Mouse (Mus musculus) gonadal fat pad, adult 2 months (tissue): ENCODE measurements around the gene Xrcc3. TPM values are rescaled to one million over a fixed set of nuclear protein-coding genes. Genes with fewer than 3 reads are reported as not detected.
A peak's percentile ranks its signal among the peaks of the same experiment; 100 is the strongest.

Source experiments
- DNase-seq: peaks from one replicate; pipeline ENCODE4 v3.0.0-alpha.2; 2012; ENCODE audit warnings: low read depth
- polyA plus RNA-seq: library from polyadenylated mRNA; depleted of rRNA; stranded (reverse); fragments of >200 nt; gene quantifications from 2 replicates; pipeline ENCODE4 v1.2.3, GENCODE M21; 2012; rRNA removed

Gene Xrcc3
- 14.6 and 14.7 TPM in 2 replicates for polyA plus RNA-seq

DNA sequence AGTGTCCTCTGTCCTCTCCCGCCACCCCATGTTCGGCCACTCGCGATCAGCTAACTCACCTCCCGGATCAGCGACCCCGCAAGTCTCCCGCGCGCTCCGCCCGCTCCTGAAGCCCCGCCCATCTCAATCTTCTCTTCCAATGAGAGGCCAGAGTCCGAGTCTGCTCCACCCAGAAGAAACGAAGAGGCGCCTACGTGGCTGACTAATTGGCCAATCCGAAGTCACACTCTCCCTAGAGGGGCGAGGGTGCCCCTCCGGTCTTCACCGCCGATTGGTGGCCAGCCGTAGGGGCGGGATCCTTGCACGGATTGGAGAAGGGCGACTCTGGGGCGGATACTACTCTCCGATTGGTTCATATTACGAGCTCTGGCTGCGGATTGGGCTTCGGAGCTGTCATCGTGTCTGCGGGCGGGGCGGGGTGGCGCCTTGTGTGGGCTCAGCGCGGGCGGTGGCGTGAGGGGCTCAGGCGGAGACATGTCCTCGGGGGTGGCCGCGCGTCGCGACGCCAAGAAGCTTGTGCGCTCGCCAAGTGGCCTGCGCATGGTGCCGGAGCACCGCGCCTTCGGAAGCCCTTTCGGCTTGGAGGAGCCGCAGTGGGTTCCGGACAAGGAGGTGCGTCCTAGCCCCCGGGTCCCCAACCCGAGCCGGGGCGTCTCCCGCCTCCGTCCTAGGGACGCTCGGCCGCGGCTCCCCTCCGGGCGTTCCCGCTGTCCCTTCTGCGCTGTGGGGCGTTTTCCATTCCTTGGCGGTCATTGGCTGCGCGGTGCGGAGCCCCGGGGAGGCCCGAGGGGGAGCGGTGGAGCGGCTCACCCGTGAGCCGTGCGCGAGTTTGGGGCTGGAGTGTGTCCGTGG lies at the start of gene Xrcc3, which contains the start of gene Zfyve21:
TSS of gene Xrcc3 (minus strand) at position 108 of the 852 bp plus-strand sequence.
TSS of gene Zfyve21 (plus strand) at position 405 of the 852 bp plus-strand sequence.
- peak; percentile 91 for DNase-seq

DNA sequence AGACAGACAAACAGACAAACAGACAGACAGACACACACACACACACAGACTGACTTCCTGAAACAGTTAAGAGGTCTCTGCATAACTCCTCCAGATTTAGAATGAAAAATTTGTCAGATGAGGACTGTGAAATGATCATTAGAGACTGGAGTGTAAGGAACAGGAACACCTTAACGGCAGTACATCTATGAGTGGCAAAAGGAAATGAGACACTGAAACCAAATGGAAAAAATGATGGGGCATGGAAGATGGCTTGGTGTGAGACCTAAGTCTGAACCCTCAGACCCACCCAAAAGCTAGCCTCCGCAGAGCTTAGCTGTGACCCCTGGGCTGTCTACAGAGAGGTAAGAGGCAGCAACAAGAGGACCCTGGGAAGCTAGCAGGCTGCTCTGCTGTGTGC lies 41.8 kb upstream of the Xrcc3 start:
- DNase-seq, result no peak

DNA sequence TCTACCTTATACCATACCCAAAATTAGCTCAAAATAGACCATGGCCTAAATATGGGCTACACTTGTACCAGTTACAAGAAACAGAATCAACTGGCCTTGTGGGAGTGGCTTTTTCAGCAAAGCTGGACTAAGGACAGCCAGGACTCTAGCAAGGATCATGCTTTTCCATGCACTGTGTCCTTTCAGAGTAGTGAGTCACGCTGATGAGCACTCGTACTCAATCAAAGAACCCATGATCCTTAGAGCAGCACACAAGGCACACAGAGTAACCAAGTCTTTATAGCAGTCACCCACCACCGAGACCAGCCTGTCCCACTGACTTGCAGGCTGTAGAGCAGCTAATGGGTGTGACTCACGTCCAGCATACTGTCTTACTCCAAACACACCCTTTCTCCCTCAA lies 39.9 kb upstream of the Xrcc3 start:
- DNase-seq, result no peak

DNA sequence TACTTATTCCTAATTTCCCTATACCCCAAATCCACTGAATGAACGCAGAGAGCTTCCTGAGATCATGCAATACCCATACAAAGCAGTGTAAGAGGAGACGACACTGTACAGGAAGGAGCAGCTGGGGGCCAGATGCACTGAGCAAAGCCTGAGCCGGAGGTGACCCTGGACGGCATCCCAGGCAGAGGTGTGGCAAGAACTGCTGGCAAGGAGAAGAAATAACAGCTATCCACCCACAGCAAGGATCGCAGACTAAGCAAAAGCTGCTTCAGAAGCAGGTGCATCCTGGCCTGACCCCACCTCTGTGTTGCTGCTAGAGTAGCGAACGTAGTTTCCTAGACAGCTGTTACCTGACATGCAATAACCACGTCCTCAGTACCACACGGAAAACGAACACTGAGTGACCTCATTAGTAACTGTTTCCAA lies 39.4 kb upstream of the Xrcc3 start:
- peak; percentile 52 for DNase-seq

DNA sequence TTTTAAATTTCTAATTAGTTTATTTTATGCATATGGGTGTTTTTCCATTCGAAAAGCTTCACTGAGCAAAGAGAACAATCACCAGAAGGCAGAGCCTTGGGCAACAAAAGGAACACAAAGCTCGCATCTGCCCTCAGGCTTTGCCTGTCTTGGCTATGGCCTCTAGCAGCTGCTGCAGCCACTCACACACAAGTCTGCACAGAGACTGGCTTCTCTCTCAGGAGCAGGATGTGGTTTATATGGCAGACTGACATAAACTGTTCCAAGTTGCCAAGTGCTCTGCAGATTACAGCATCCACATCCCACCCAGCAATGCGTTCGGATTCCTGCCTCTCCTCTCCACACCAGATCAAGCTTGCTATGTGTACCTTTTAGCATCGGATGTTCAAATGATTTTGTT lies 38.1 kb upstream of the Xrcc3 start:
- DNase-seq, result no peak

DNA sequence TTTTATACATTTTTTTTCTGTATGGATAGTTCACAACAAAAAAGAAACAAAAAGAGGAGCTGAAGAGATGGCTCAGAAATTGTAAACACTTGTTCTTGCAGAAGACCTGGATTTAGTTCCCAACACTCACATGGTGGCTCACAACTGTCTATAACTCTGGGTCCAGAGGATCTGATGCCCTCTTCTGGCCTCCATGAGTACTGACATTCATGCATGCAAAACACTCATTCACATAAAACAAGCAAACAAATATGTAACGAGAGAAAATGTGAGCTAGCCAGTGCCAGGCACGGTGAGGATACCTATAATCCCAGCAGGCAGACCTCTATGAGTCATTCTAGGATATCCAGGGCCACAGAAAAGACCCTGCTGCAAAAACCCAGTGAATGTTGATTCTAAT lies 37.6 kb upstream of the Xrcc3 start:
- DNase-seq, result no peak

DNA sequence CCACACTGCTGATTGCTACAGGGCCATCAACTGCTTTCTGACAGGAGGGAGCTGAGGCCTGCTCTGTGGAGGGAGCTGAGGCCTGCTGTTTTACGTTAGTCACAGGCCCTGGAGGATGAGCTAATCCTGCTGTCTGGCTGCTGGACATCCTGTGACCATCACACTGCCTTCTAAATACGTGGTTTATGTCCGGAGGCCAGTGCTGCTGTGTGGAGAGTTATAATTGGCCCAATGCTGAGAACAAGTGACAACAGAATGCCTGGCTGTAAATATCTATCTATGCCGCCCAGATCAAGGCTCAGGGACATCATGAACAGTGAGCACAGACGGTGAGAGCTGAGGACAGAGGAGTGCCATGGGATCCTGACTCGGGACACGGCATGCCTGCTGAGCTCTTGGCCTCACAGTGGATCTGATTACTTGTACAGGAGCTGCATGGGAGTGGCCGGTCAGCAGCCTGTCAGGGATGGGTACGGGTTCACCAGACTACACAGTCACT lies 34.7 kb upstream of the Xrcc3 start:
- DNase-seq, result no peak

DNA sequence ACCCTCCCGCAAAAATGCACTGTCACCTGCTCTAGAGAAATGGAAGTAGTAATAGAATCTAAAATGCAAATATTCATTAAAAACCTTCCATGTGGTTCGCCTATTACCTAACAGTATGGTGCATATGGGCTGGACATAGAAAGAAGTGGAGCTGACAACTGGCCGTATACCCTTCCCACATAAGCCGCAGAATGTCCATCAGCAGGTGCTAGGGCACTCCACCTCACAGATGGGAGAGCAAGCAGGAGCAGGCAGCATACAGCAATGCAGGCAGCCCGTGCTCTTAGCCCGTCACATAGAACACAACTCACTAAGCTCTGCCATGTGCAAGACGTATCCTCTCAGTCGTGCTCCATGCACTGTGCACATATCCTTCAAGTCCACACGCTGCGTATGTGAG lies 33.1 kb upstream of the Xrcc3 start:
- DNase-seq, result no peak

DNA sequence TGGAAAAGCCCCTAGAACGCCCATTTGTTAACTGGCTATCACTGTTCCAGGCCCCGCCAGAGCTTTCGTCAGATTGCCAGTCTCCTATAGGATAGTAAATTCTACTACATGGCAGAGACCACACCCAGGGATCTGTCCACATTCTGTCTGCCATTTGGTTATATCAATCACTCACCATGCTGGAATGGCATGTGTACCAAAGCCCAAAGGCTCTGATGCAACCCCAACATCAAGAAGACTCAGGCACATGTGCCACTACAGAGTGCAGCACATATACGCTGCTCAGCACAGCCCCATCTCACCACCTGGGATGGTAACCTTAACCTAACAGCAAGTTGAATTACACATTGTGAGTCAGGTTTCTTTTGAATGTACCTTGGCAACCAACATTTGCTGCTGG lies 32.3 kb upstream of the Xrcc3 start:
- no peak for DNase-seq

DNA sequence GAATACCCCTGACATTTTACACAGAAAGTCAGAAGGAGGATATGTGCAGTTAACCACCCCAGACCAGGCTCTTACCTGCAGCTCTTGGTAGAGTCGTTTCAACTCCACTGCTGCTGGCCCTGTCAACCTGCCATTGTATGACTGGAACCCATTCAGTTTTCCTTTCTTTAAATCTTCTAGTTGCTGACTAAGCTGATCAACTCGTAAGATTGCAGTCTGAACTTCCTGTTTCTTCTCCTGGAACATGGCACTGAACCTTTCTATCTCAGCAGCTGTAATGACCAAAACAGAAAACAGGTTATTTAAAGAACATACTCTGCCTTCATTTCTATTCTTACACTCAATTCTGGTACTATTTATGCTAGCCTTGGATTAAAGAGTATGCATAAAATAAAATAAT lies 29.8 kb upstream of the Xrcc3 start:
- DNase-seq, result no peak

DNA sequence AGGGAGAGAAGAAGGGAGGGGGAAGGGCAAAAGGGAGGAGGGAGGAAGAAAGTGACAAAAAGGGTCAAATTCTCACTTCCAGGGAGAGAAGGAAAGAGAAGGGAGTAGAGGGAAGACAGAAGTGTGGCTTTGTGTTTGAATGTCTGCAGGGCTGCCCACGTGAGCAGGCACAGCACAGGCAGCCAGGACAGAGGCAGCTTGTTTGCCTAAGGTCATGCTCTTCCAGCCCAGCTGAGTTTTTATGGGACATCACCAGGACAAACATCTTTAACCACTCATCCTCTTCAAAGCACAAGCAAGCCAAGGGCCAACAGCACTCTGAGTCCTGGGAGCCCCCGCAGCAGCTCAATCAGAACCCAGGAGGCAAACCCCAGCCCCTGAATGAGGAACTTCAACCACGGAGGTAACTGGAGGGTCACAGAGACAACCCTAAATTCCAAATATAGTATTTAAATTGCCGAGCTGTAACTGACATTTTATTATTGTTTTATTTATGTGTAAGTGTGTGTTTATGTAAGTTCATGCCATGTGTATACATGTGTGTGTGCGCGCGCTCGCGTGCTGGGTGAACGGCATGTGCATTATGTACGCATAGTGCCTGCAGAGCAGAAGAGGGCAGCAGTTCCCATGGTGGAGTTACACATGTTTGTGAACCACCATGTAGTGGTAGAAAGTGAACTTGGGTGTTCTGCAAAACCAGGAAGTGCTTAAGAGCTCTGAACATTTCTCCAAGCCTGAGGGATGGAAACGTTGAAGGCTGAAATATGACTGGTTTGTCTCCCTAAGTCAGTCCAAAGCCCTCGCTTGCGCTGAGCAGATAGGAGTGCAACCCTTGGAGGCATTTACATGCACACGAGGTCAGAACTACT lies 29.1 kb upstream of the Xrcc3 start:
- DNase-seq, result no peak

DNA sequence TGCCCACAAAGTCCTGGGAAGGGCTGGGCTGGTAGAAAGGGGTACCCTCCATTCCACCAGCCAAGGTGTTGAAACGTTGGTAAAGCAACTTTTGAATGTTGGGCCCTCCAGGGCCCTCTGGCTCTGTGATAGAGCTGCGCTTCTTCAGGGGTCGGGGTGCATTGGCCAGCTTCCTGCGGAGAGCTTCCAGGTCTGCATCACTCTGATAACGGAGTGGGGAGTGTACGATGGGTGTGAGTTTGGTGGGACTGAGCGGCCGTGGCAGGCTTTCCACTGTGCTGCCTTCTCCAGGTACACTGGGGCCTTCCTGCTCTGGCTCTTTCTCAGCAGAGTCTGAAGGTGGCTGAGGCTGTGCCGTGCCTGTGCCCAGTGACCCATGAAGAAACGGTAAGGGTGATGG lies 19.8 kb upstream of the Xrcc3 start:
- DNase-seq, result no peak

DNA sequence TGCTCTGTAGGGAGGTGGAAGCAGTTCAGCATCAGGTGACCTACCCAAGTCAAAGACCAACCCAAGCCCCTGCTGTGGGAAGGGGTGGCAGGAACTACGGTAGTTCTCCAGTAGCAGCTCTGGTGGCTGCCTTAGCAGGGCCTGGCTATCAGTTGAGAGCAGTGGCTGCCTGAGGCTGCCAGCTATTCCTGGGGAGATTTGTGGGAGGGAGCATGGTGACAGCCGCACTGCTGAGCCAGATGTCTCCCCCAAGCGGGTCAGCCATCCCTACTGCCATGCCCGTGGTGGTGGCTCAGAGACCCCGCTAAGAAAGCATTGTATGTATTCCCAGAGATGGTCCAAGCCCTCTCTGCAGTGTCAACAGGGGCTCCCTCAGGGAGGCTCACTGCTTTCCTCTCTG lies 19.0 kb upstream of the Xrcc3 start:
- DNase-seq, result no peak

DNA sequence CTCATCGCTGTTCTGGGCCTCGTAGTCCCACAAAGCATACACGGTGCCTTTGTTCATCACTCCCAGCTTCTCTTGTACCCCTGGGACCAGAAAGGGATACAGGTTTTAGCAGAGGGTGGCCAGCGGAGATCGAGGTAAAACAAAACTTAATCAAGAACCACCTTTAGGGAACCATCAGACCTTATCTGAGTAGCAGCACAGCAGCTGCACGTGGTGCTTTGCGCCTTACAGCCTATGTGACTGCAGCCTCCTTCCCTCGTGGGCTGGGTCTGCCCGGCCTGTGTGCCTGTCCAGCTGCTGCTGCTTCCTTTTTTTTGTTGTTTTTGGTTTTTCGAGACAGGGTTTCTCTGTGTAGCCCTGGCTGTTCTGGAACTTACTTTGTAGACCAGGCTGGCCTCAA lies 16.7 kb upstream of the Xrcc3 start:
- no peak for DNase-seq

DNA sequence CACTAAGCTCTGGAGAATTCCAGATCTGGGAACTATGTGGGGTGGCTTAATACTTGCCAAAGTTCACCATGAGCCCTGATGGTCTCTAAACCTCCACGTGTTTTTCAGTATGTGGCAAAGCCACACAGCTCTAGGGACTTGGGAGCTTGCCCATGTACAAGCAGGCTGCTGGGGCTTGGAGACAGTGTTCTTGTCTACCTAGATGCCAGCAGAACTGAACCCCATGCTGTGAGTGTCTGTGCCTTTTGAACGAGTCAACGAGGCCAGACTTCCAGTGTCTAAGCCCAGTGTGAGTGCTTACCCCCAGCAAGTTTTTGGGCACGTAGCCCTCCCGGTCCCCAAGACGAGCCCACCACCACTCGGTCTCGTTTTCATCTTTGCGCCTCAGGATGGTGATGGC lies 16.3 kb upstream of the Xrcc3 start:
- no peak for DNase-seq

DNA sequence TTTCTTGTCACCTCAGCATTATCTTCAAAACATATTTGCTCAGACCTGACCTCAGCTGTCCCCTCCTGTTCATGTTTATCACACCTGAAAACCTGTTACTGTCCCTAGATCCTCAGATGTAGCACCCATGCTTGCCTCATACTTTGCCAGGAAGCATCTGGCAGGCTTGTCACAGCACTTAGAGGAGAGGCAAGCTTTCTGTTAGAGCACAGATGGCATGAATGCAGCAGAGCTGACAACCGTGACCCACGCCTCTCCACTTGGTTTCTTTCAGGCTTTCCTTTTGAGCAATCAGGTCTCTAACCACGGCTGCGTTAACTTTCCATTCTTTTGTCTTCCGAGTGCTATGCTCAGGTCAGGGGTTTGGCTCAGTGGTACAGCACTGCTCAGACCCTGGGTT lies 15.8 kb upstream of the Xrcc3 start:
- DNase-seq, result no peak

DNA sequence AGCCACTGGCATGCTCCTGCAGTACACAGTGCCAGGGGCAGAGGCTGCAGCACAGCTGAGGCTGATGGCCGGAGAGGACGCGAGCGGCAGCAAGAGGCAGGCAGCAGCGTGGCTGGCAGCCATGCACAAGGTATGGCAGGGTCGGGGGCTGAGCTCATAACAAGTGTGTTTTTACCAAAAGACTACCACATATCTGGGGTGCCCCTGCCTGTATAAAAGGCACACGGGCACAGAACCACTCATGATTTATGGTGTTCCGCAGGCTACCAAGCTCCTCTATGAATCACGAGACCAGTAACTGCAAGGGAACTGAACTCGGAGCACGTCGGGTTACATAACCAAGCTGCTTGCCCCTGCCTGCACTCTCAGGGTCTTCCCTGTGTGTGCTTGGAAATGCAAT lies 13.9 kb upstream of the Xrcc3 start:
- DNase-seq, result no peak

DNA sequence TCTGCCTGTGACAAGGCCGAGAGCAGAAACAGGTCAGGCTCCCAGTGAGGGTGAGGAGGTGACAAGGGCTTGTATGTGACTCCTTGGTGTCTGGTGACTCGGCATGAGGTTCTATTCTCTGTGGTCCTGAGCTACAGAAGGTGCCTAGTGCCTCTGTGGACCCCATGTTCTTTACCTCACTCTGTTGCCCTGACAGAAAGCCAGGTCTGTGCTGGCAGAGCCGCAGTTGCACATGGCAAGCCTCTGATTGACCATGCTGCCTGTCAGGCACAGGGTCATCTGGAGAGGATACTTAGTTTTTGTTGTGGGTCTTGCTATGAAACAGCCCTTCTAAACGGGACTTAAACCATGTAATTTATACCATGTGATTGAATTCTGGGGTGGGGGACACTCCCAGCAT lies 8.3 kb upstream of the Xrcc3 start:
- DNase-seq, result no peak

DNA sequence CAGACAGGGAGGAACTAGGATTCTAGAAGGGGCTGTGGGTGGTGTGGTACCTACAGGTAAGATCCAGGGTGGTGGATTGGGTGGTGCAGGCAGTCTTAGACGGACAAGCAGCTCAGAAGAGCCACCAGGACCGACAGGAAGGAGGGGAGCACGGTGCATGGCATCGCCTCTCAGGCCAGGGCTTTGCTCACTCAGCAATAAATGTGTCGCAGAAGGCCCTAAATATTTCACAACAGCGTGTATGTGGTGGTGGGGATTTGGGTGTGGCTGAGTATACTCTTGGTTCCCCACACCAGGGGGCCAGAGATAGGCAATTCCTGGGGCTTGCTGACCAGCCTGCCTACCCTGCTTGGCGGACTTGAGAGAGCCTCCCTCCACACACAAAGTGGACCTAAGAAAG lies 7.0 kb upstream of the Xrcc3 start:
- no peak for DNase-seq

DNA sequence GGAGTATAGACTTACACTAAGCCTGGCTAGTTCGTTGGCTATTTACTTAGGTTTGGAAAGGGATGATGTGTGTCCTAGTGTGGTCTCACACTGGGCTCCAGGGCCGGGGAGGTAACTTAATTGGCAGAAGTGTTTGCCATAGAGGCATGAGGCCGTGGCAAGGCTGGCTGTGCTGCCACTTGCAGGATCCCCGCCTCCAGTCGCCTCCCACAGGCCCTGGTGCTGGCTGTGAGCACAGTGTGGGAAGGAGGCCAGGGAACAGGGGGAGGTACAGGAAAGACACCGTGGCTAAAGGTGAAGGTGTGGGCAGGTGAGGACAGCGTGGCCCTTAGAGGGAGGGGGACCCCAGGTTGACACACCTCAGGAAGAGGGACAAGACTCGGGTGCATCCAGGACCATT lies 6.3 kb upstream of the Xrcc3 start:
- DNase-seq, result peak; percentile 75

DNA sequence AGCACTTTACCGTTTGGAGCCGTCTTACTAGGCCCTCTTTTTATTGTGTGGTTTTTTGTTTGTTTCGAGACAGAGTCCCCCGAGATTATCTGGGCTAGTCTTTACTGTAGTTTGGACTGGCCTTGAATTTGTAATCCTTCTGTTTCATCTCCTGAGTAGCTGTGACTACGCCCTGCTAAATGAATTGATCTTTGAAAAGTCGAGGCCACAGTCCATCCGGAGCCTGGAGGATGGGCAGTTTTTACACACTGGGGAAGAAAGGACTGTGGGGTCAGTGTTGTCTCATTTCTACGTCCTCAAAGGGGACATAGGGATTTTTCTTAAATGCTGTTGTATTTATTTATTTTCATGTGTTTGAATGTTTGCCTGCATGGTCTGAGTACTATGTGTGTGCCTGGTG lies 4.3 kb upstream of the Xrcc3 start:
- no peak for DNase-seq

DNA sequence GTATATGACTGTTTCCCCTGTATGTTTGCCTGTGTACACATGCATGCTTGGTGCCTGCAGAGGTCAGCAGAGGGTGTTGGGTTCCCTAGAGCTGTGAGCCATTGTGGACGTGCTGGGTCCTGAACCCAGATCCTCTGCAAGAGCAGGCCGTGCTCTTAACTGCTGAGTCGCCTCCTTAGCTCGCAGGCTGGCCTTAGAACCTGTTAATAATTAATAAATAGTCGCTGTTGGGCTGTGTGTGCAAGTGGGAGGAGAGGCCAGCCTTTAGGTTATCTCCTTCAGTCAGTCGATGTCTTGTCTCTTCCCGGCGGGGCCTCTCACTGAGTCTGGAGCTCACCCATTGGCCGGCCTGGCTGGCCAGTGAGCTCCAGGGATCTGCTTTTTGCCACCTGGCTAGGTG lies 3.3 kb upstream of the Xrcc3 start:
- DNase-seq, result no peak

DNA sequence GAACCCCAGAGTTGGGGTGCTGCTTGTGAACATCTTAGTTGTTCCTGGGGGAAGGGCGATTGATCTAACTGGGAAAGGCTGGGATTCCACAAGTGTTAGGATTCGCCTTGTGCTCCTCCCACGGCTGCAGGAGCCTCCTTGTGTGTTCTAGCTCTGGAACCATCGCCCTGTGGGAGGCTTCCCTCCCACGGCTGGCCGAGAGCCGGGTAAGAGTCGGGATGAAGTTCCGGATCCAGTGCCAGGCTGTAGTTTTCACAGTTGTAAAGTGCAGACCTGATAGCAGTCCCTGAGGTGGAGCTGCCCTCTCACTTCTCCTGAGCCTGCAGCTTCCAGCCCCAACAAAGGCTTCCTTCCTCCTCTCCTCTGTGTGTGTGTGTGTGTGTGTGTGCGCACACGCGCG lies 2.9 kb upstream of the Xrcc3 start:
- no peak for DNase-seq
